Mouse (Mus musculus) stomach, embryonic 14.5 days (tissue): ENCODE measurements around the gene Cd207. TPM values are rescaled to one million over a fixed set of nuclear protein-coding genes. Genes with fewer than 3 reads are reported as not detected.

ENCODE experiments used
- ATAC-seq: fragments of 200-750 bp; cut with Nextera tagmentation; 2 replicates; pipeline ENCODE4 v1.8.0; 2017; ENCODE audit warnings: low read depth, moderate TSS enrichment; ENCODE audit not compliant: insufficient number of reproducible peaks, insufficient read depth, low FRiP score
- H3K27ac ChIP-seq: fragments of 300-500 bp; sonication (generic); 2 replicates; pipeline ENCODE4 v1.5.1; 2014; ENCODE audit warnings: mild to moderate bottlenecking, low read length, moderate library complexity, mixed read lengths
- H3K27me3 ChIP-seq: fragments of 300-500 bp; sonication (generic); 2 replicates; pipeline ENCODE4 v1.6.1; 2014; ENCODE audit warnings: low read length, control low read depth, mixed read lengths; ENCODE audit not compliant: control insufficient read depth, insufficient read depth
- H3K36me3 ChIP-seq: fragments of 300-500 bp; sonication (generic); 2 replicates; pipeline ENCODE4 v1.6.1; 2014; ENCODE audit warnings: mild to moderate bottlenecking, control low read depth, low read length, moderate library complexity, mixed read lengths; ENCODE audit not compliant: control insufficient read depth, insufficient read depth
- H3K4me1 ChIP-seq: fragments of 300-500 bp; sonication (generic); 2 replicates; pipeline ENCODE4 v1.6.1; 2014; ENCODE audit warnings: low read length, control low read depth, mixed read lengths; ENCODE audit not compliant: control insufficient read depth, insufficient read depth
- H3K4me2 ChIP-seq: fragments of 300-500 bp; sonication (generic); replicated peaks from 2 replicates; pipeline ENCODE4 v1.6.1; 2014; ENCODE audit warnings: low read depth, low read length, control low read depth
- H3K4me3 ChIP-seq: fragments of 300-500 bp; sonication (generic); 2 replicates; pipeline ENCODE4 v1.5.1; 2014; ENCODE audit warnings: low read depth, low read length, control low read depth
- H3K9ac ChIP-seq: fragments of 300-500 bp; sonication (generic); replicated peaks from 2 replicates; pipeline ENCODE4 v1.6.1; 2014; ENCODE audit warnings: low read depth, mild to moderate bottlenecking, control low read depth, low read length, moderate library complexity, mixed read lengths
- H3K9me3 ChIP-seq: fragments of 300-500 bp; sonication (generic); 2 replicates; pipeline ENCODE4 v1.6.1; 2016; ENCODE audit warnings: low read depth, low read length, control low read depth; ENCODE audit not compliant: control insufficient read depth
- WGBS: fragments of 180-500 bp; shearing (Covaris S2); extraction: QIAGEN DNeasy Blood & Tissue Kit; methylation state at CpG from one replicate; pipeline ENCODE4 v1.1.7; 2014; 5-methylcytosine and 5-hydroxymethylcytosine counted together
- polyA plus RNA-seq: library from polyadenylated mRNA; unstranded; fragments of >200 nt; fragmentation: Nextera tagmentation; extraction: Ambion mirVana; gene quantifications from 2 replicates; pipeline ENCODE4 v1.2.1, GENCODE M21; 2014

The Cd207 gene
- polyA plus RNA-seq, 1 experiment from 2014 or later, result not detected

DNA sequence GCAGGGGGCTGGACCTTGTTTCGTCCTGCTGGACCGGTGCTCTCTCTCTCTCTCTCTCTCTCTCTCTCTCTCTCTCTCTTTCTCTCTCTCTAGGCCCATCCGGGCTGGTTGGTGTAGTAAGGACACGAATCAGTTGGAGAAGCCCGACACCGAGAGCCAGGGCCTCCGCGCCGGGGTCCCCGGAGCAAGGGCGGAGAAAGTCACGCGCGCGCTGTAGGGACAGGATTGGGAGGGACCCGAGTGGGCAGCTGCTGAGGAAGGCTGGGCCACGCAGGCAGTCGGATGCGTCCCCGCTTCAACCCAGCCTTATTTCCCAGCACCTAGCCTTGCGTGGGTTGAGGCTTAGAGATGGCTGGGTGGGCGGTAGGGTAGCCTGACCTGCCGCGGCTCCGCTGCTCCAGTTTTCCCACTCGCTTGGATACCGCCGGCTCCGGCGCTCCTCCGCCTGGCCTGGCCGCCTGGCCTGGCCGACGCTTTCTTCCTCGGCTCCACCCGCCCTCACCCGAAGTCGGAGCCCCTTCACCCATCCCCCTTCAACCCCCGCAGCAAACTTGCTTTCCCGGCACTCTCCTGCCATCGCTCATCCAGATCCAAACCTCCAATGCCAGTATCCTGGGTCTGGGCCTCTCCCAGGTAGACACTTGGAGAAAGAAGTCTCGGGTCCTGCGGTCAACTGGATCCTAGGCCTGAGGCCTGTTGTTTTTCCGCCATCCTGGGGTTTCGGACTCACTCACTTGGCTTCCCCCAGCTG is 34.2 kb upstream of the Cd207 start:
- ATAC-seq, result no peak

DNA sequence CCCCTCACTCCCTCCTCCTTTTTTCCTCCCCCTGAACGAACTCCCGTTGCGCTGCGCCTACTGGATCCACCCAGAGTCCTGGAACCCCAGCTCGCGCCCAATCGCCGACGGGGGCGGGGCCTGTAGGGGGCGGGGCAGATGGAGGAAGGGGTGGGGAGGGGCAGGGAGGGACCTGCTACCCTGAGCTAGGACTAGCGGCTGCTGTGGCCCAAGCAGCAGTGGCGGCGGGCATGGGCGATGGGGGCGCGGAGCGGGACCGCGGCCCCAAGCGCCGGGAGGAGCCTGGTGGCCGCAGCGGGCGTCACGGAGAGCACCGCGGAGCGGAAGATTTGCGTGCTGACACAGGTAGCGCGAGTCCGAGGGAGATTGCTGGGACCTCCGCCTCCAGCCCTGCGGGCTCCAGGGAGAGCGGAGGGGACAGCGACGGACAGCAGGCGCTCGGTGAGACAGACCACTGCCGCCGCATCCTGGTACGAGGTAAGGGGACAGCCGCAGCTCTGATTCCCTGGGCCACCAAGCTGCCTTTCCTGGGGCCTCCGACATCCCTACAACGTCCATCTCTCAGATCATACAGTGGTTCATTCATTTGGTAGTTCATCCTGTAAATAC is 33.5 kb upstream of the Cd207 start, which contains the start of gene Vax2:
Gene Vax2, plus strand, starts transcription at position 198 of the 609 bp plus-strand sequence.
- no peaks in the 10 kb centered on the region for H3K36me3 ChIP-seq
- H3K27me3 ChIP-seq, result peaks cover 83% of the 10 kb centered on the region
- H3K9ac ChIP-seq, result 0 out of 2 replicates have a peak within 1 kb of the TSS, but pooled peaks have one; percentile 18
- H3K9me3 ChIP-seq, result no peaks in the 10 kb centered on the region
- H3K4me2 ChIP-seq, result peak within 1 kb of the TSS; percentile 72
- peak; percentile 77; the same call in 1 of the 2 replicates for ATAC-seq
- WGBS, result under 1% methylated on average over 46 of the region's 46 CpGs
- H3K27ac ChIP-seq, result no peak within 1 kb of the TSS
- H3K4me1 ChIP-seq, result peaks cover 5% of the 10 kb centered on the region; the same call in 1 of the 2 replicates
- H3K4me3 ChIP-seq, result peak within 1 kb of the TSS; percentile 26

More for the DNA sequence above, 34.2 kb upstream of the Cd207 start:
- H3K9me3 ChIP-seq, result no peaks in the 10 kb centered on the region
- peak overlapping the region; percentile 72; the same call in 1 of the 2 replicates for H3K4me2 ChIP-seq
- under 1% methylated on average over 45 of the region's 45 CpGs for WGBS
- H3K27me3 ChIP-seq, result peaks cover 76% of the 10 kb centered on the region
- H3K27ac ChIP-seq, result no peak overlapping the region
- H3K4me3 ChIP-seq, result peak overlapping the region; percentile 26
- peaks cover 5% of the 10 kb centered on the region; the same call in 1 of the 2 replicates for H3K4me1 ChIP-seq
- H3K9ac ChIP-seq, result no peak overlapping the region
- H3K36me3 ChIP-seq, result no peaks in the 10 kb centered on the region

DNA sequence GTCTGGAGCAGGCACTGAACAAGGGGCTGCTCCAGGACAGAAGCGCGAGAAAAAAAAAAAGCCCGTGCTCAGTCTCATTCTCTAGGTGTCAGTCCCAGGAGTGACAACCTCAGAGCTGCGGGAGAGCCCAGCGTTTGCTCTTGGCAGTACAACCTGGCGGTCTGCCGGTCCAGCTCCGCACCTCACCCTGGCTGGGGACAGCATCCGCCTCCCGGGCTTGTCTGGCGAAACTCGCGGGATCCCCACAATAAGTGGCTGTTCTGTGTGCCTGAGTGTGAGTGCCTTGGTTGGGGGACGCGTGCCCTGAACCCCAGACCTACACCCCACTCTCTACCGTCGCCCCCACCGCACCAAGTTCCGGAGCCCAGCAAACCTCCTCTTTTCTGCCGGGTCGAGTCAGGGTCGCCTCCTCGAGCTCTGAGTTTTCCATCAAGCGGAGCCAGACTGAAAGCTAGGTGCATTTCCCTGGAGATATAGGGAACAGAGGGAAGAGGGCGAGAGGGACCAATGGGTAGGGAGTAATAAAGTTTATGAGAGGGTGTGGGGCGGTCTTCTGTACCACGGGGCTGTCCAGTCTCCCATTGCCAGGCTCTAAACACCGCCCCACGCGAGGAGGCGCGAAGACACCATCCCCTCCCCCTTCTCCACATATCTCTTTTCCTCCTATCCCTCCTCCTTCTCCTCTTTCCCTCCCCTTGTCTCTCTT is 32.9 kb upstream of the Cd207 start:
- Histone ChIP-seq H3K27me3 (peaks cover 85% of the 10 kb centered on the region), H3K4me2 (peak overlapping the region; percentile 72), H3K4me3 (peak overlapping the region; percentile 26), H3K27ac (no peak overlapping the region), H3K4me1 (peaks cover 5% of the 10 kb centered on the region; the same call in 1 of the 2 replicates), H3K36me3 (no peaks in the 10 kb centered on the region), H3K9me3 (no peaks in the 10 kb centered on the region), H3K9ac (no peak overlapping the region)
- WGBS, result 0% methylated on average over 32 of the region's 32 CpGs
- peak; percentile 74; the same call in 1 of the 2 replicates for ATAC-seq

DNA sequence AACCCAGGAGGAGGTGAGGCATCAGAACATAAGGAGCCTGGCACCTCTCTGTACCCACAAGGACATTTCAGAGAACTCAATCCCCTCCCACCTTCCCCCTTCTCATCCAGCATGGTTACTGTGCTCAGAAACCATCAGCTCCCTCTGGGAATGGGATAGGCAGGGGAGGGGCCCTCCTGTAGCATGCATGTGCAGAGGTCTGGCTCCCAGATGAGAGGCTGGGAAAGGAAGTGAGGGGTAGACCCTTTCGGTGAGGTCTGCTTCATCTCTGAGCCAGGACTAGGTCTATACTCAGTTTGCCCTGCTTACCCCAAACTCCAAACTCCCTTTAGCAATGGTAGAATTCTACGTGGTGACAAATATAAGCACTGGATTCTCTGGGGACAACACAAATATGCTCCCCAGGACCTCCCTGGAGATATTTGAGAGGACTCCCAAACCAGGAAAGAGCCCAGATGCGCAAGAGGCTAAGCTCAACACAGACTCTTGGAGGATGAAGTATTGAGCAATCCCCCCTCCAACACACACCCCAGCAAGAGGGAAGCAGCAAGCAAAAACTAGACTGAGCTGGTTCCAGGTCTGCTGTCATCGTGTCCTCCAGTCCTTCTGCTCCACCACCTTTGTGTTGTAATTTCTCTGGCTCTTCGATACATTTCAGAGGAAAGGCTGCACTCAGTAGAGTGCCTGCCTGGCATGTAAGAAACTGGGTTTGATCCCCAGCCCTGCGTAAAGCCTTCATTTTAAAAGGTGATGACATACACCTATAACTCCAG is 30.3 kb upstream of the Cd207 start:
- Histone ChIP-seq H3K27ac (no peak overlapping the region), H3K9me3 (no peaks in the 10 kb centered on the region), H3K9ac (no peak overlapping the region), H3K4me2 (no peak overlapping the region), H3K4me3 (no peak overlapping the region), H3K36me3 (no peaks in the 10 kb centered on the region), H3K4me1 (peaks cover 5% of the 10 kb centered on the region; the same call in 1 of the 2 replicates), H3K27me3 (peaks cover 87% of the 10 kb centered on the region)
- no peak for ATAC-seq
- 8% methylated on average over 6 of the region's 6 CpGs for WGBS

DNA sequence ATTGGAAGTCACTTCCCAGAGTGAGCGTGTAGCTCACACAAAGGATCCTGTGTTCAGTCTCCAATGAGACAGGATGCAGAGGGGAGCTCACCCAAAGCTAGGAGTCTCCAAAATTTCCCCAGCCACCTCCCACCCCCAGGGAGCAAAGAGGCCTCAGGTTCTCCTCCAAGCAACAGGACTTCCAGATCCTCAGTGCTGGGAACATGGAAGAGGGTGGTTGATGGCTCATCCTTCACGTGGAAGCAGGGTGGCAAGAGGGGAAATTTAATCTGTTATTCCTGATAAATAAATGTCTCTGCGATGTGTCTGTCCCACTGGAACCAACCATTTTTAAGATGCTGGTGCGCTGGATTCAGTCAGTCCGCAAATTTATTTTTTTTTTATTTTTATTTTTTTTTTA is 27.0 kb upstream of the Cd207 start:
- Histone ChIP-seq H3K36me3 (no peaks in the 10 kb centered on the region), H3K9ac (no peak overlapping the region), H3K4me2 (no peak overlapping the region), H3K4me1 (no peaks in the 10 kb centered on the region), H3K27ac (no peak overlapping the region), H3K27me3 (peaks cover 66% of the 10 kb centered on the region), H3K4me3 (no peak overlapping the region), H3K9me3 (no peaks in the 10 kb centered on the region)
- 24% methylated on average over 5 of the region's 5 CpGs for WGBS
- no peak for ATAC-seq

DNA sequence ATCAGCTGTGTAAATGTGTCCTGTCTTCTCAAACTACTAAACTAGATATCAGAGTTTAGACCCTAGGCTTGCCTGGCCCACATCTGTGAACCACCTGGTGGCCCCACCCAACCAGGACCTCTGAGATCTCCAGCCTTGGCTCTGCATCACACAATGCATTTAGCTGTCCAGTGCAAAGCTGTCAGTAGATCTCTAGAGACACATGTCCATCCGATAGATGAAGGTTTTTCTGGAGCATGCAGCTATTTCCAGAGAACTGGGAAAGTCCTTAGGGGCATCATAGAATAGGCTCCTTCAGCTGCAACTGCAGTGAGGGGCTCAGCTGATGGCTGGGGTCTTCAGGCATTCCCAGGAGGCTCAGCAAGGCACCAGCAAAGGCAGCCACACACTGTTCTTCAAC is 26.6 kb upstream of the Cd207 start:
- Histone ChIP-seq H3K36me3 (no peaks in the 10 kb centered on the region), H3K4me2 (no peak overlapping the region), H3K27ac (no peak overlapping the region), H3K4me1 (no peaks in the 10 kb centered on the region), H3K9ac (no peak overlapping the region), H3K4me3 (no peak overlapping the region), H3K27me3 (peaks cover 66% of the 10 kb centered on the region), H3K9me3 (no peaks in the 10 kb centered on the region)
- ATAC-seq, result no peak
- WGBS, result 9% methylated on average over 1 of the region's 1 CpGs

DNA sequence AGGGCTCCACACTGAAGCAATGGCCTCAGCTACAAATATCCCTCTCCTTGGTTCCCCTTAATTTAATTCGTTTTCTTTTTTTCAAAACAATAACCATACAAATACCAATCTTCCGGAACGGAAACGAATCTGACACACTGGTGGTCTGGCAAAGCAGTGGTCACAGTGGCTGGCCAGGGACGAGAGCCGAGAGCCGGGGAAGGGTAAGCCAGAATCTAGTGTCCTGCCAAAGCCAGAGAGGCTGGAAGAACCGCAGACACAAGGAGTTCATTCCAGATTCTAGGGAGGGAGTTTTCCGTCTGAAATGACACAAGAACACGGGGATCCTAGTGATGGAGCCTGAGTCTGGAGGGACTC is 26.0 kb upstream of the Cd207 start:
- Histone ChIP-seq H3K9ac (no peak overlapping the region), H3K9me3 (no peaks in the 10 kb centered on the region), H3K4me1 (no peaks in the 10 kb centered on the region), H3K27me3 (peaks cover 66% of the 10 kb centered on the region), H3K27ac (no peak overlapping the region), H3K36me3 (no peaks in the 10 kb centered on the region), H3K4me2 (no peak overlapping the region), H3K4me3 (no peak overlapping the region)
- 2% methylated on average over 10 of the region's 10 CpGs for WGBS
- no peak for ATAC-seq
